Comparison of ENCODE assay signal across 8 mouse cellular contexts in the genomic region with DNA sequence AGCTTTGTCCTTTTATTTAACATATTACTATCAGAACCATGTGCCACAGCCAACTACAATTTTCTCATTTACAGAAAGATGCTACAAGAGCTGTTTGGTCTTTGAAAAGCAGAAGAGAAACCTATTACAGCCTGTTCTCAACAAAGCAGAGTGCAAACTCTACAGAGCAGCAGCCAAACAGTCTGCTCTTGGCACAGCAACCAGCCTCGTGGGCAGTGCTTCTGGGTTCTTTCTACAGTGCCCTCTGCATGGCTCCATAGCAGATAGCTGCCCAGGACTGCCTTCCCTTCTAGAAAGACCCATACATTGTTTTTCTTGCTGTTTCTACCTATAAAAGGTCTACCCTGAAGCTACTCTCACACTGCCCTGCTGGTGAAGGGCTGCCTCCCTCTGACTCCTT. TPM values are rescaled to one million over a fixed set of nuclear protein-coding genes. Genes with fewer than 3 reads are reported as not detected.
A peak's percentile ranks its signal among the peaks of the same experiment; 100 is the strongest.
DNase-seq lines count a peak whose midpoint lies in the region; ATAC-seq lines count a peak whose summit lies in the region.
"Had no signal": no experiment of that assay in that cellular context is flagged by ENCODE, and none has a peak within 500 bp of the region (broad histone marks: within the 10 kb centered on the region; RNA-seq: fewer than 3 reads in every experiment).

No protein-coding gene starts in this region.

- H3K27ac ChIP-seq in hindbrain, embryonic 15.5 days (replicated peaks): peak overlapping the region; percentile 61; the same call in 1 of the 2 replicates
- H3K27ac ChIP-seq in hindbrain, embryonic 11.5 days (ENCODE audit: low read depth, low read length): no peak overlapping the region
- no peak overlapping the region for H3K27ac ChIP-seq in limb, embryonic 10.5 days

- ATAC-seq in hindbrain, embryonic 15.5 days (ENCODE audit: low FRiP score, low read depth): no peak
- ATAC-seq in hindbrain, embryonic 11.5 days (ENCODE audit: low FRiP score): no peak
- peak; percentile 55 for ATAC-seq in common myeloid progenitor, adult 5-6 weeks (replicated peaks; ENCODE audit: low read depth, poor library complexity, severe bottlenecking)

- H3K4me3 ChIP-seq in hindbrain, embryonic 15.5 days: no peak overlapping the region
- no peak overlapping the region for H3K4me3 ChIP-seq in hindbrain, embryonic 11.5 days (ENCODE audit: low read depth, low read length)
- no peak overlapping the region for H3K4me3 ChIP-seq in limb, embryonic 10.5 days

- H3K27me3 ChIP-seq in hindbrain, embryonic 15.5 days: no peaks in the 10 kb centered on the region
- H3K27me3 ChIP-seq in hindbrain, embryonic 11.5 days (ENCODE audit: control insufficient read depth, insufficient read depth, low read length): no peaks in the 10 kb centered on the region
- H3K27me3 ChIP-seq in limb, embryonic 10.5 days (ENCODE audit: low read depth, poor library complexity, severe bottlenecking): no peaks in the 10 kb centered on the region

- intact Hi-C loops in left cerebral cortex, postnatal 36 days (cut with DNase I): loop anchor here (5.0 kb wide), 1 partner anchor 58 kb away; a partner anchor contains a TSS

- 79% methylated on average over 1 of the region's 1 CpGs for WGBS in hindbrain, embryonic 15.5 days
- WGBS in hindbrain, embryonic 11.5 days: 87% methylated on average over 1 of the region's 1 CpGs
- 93% methylated on average over 1 of the region's 1 CpGs for WGBS in limb, embryonic 10.5 days

- H3K9ac ChIP-seq in hindbrain, embryonic 15.5 days: no peak overlapping the region
- no peak overlapping the region for H3K9ac ChIP-seq in hindbrain, embryonic 11.5 days (ENCODE audit: low read depth, low read length)

- H3K4me2 ChIP-seq in hindbrain, embryonic 15.5 days: no peak overlapping the region
- H3K4me2 ChIP-seq in hindbrain, embryonic 11.5 days (replicated peaks; ENCODE audit: low read depth, low read length): no peak overlapping the region

- peaks cover 7% of the 10 kb centered on the region for H3K4me1 ChIP-seq in hindbrain, embryonic 15.5 days (replicated peaks)
- H3K4me1 ChIP-seq in hindbrain, embryonic 11.5 days (replicated peaks; ENCODE audit: control insufficient read depth, insufficient read depth, low read length): no peaks in the 10 kb centered on the region
- 0 out of 2 replicates have a peak, but pooled peaks cover 2% of the 10 kb centered on the region for H3K4me1 ChIP-seq in limb, embryonic 10.5 days

- 0 out of 2 replicates have a peak, but pooled peaks cover 5% of the 10 kb centered on the region for H3K36me3 ChIP-seq in hindbrain, embryonic 15.5 days
- H3K36me3 ChIP-seq in hindbrain, embryonic 11.5 days (ENCODE audit: control insufficient read depth, insufficient read depth, low read length): no peaks in the 10 kb centered on the region
- H3K36me3 ChIP-seq in limb, embryonic 10.5 days: peaks cover 29% of the 10 kb centered on the region; the same call in 1 of the 2 replicates

- H3K9me3 ChIP-seq in hindbrain, embryonic 15.5 days: no peaks in the 10 kb centered on the region
- no peaks in the 10 kb centered on the region for H3K9me3 ChIP-seq in hindbrain, embryonic 11.5 days (ENCODE audit: control insufficient read depth, low read length)
- H3K9me3 ChIP-seq in limb, embryonic 10.5 days (replicated peaks): no peaks in the 10 kb centered on the region

- DNase-seq in hindbrain, embryonic 11.5 days (ENCODE audit: low spot score): no peak
- peak; percentile 7 for DNase-seq in Muller cell, postnatal 12 days (ENCODE audit: inconsistent ontology term)
- DNase-seq in left cerebral cortex, postnatal 36 days (ENCODE audit: low spot score in 2 of 2): peak; percentile 60 to 70
- no peak for DNase-seq in limb, embryonic 10.5 days (ENCODE audit: low spot score)
- no peak for DNase-seq in adrenal gland, adult 8-10 months
- DNase-seq: thymus, postnatal 25 days had no signal

RNA-seq across cellular contexts. Expression of a gene that starts 58.3 kb away (rescaled TPM):
- polyA plus RNA-seq in hindbrain, embryonic 15.5 days (2015; fragmentation: Nextera tagmentation; extraction: Ambion mirVana): 135 and 149 TPM in 2 replicates
- polyA plus RNA-seq in hindbrain, embryonic 11.5 days (2014; fragmentation: Nextera tagmentation; extraction: Ambion mirVana): 29.8 and 35.3 TPM in 2 replicates
- 29.7 TPM in 2 replicates for total RNA-seq in common myeloid progenitor, adult 5-6 weeks (2017)
- 100 to 1,000 TPM; 116 to 126 TPM for total RNA-seq in left cerebral cortex, postnatal 36 days (2021)
- 48.7 and 61.1 TPM in 2 replicates for polyA plus RNA-seq in limb, embryonic 10.5 days (2016; fragmentation: Nextera tagmentation; extraction: Ambion mirVana)
- total RNA-seq in adrenal gland, adult 8-10 months (2022): 10 to 100 TPM; 42.0 to 71.6 (median 58.0) TPM

RNA-seq across cellular contexts. Expression of a gene that starts 59.7 kb away (rescaled TPM):
- polyA plus RNA-seq in hindbrain, embryonic 15.5 days (2015; fragmentation: Nextera tagmentation; extraction: Ambion mirVana): 136 and 137 TPM in 2 replicates
- 56.2 and 60.5 TPM in 2 replicates for polyA plus RNA-seq in hindbrain, embryonic 11.5 days (2014; fragmentation: Nextera tagmentation; extraction: Ambion mirVana)
- total RNA-seq in common myeloid progenitor, adult 5-6 weeks (2017): 15.5 and 88.6 TPM in 2 replicates
- total RNA-seq in left cerebral cortex, postnatal 36 days (2021): 100 to 1,000 TPM; 296 to 337 TPM
- 46.9 and 53.0 TPM in 2 replicates for polyA plus RNA-seq in limb, embryonic 10.5 days (2016; fragmentation: Nextera tagmentation; extraction: Ambion mirVana)
- total RNA-seq in adrenal gland, adult 8-10 months (2022): 100 to 1,000 TPM in 1 of 4 experiments, 10 to 100 TPM in 3; 76.1 to 111 (median 90.2) TPM

Comparison
In these comparisons a context has a peak if more than half of its experiments do, and no peak if none do; other contexts are left out.
1. DNase-seq: peak in Muller cell, postnatal 12 days (single experiment) and left cerebral cortex, postnatal 36 days (2 of 2); none in hindbrain, embryonic 11.5 days (single experiment), limb, embryonic 10.5 days (single experiment) and adrenal gland, adult 8-10 months (single experiment).